Mouse (Mus musculus) urinary bladder, postnatal 4 days (tissue): ENCODE data around the gene Gm45623.

Source experiments
- DNase-seq, 2 experiments: peaks; one replicate each; pipeline ENCODE4 v3.0.0; 2021 to 2022; ENCODE audit warnings: low spot score in 2 of 2

Gene Gm45623

DNA sequence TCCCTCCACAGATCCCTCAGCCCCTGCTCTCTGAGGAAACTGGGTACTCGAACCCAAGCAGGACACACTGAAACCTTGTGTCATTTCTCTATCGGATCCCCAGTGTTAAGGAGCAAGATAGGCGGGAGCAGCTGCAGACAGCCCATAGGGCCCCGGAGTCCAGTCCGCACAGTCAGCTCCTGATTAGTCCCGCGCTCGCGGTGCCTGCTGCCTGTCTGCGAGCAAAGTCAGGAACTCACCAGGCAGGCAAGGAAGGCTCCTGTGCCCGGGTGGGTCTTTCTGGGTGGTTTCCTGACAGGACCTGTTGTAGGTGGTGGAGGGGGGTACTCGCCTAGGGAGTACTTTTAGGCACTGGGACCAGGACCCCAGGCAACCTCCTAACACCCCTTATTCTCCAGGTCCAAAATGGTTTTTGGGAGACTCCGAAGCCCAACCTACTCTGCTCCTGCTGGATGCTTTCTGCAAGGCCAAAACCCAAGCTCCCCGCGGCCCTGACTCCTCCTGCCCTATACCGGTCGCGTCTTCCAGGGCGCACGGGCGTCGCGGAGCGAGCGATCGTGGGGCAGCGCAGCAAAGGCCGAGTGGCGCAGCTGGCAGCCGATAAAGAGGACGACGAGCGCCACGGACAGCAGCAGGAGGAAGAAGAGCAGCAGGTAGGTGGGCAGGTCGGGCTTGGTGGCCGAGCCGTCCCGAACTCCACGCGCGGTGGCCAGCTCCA, 994 bp downstream of the Gm45623 start:
- no peak for DNase-seq

- DNase-seq, result no peak
Observed at GRCm38 (mm10) chr13:56751774-56752173, 1.9 kb downstream of the Gm45623 start.

DNA sequence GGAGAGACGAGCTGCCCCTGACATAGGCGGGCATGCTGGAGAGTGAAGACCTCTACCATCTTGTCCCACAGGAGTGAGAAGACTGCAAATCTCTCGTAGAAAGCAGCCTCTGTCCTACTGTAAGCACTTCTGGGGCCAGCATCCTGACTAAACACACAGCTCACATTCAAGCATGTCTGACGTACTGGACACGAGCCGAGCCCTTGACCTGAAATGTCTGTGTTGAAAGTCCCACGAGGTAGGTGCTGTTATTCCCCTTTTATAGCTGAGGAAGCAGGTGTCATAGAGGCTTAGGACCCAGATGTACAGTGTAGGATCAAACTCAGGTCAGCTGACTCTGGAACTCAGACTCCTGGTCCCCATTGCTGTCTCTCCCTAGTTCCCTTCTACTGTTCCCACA, 4.2 kb downstream of the Gm45623 start:
- no peak for DNase-seq

- no peak for DNase-seq
Observed at GRCm38 (mm10) chr13:56747554-56747953, 6.1 kb downstream of the Gm45623 start.

DNA sequence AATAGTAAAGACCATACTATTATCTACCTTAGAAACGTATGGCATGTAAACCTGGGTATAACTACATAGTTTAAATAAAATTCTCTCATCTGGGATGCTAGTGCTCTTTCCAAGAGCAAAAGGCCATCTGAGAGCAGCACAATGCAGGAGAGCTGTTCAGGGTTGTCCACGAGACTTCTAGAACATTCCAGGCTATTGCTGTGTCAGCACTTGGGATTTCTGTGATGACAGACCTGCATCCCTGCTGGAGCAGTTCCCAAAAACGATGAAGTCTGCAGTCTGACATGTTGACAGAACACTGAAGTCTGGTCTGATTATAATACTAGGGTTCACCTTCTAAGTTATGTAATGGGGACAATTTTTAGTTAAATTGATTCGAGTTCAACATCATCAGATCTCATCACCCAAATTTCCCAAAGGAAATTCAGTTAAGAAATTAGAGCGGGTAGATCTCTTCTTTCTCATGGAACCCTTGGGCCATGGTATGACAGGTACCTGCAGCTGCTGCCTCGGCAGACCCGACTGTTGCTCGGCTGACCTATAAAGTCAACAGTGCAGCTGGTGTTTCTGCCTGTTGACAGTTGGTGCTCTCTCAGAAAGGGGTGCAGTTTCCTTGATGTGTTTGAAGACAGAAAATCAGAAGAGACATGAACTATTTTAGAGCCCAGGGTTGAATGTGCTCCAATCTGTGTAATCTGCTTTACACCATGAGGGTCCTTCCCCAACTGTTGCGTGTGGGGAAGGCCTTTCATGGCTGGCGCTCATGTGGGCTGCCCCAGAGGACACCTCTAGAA, 6.7 kb downstream of the Gm45623 start:
- no peak for DNase-seq

GRCm38 (mm10) chr13:56742325-56742901, 11.2 kb downstream of the Gm45623 start:
- DNase-seq, result no peak

DNA sequence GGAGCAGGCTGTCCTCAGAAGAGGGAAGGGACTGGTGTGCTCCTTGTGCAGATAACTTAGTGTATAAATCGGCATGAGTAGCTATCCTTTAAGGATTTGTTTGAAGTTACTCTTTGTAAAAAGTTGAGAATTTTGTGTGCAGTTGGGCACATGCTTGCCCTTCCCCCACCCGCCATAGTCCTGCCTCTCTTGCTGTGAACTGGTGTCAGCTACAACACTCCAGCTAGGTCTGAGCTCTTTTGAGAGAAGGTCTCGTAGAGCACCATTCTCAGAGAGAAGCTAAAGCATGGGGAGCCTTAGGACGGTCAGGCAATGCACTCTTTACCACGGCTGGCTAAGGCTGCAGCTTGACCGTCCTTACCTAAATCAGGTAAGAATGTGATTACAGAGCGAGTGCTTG, 11.9 kb downstream of the Gm45623 start:
- no peak for DNase-seq

DNA sequence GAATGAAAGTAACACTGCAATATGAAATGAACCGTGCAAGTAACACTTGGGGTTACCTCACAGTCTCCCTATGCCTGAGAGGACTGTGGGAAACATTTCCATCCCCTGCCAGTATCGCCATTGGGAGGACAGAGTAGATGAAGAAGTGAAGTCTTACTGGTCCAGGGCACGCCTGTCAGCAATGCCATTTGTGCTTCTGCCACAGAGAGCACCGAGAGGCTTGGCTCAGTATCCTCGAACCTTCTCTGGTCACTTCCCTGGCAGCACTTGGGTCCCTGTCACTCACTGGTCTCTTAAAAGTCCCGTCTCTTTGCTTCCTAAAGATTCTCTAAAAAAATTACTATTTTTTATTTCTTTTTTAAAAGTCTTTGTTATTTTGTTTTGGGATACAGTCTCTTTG, 13.1 kb downstream of the Gm45623 start:
- no peak for DNase-seq

- no peak for DNase-seq
Observed at GRCm38 (mm10) chr13:56739556-56739955, 14.1 kb downstream of the Gm45623 start.

DNA sequence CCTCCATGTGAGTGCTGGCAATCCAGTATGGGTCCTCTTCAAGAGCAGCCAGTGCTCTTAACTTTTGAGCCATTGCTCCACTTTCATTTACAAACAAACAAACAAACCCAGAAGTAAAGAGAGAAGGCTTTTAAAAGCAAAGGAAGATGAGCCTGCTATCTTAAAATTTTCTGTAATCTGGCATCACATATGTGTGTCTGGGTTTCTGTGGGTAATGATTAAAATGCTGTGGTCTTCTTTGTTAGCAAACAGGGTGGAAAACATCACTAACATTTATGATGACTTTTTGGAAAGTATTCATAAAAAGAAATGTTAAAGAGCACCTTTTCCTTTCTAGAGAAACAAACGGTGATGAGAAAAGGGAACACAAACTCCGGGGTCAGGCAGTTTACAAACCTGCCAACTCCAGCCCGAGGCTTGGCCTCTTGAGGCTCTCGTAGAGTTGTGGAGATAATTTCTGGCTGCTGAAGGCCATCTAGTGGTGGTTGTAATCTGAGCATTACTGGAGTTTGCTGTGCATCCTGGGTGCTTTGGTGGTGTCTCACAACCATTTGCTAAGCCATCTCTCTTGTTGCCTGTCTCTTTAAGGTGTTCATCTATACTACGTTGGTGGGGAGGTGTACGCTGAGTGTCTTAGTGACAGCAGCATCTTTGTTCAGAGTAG, 18.3 kb downstream of the Gm45623 start:
- no peak for DNase-seq

DNA sequence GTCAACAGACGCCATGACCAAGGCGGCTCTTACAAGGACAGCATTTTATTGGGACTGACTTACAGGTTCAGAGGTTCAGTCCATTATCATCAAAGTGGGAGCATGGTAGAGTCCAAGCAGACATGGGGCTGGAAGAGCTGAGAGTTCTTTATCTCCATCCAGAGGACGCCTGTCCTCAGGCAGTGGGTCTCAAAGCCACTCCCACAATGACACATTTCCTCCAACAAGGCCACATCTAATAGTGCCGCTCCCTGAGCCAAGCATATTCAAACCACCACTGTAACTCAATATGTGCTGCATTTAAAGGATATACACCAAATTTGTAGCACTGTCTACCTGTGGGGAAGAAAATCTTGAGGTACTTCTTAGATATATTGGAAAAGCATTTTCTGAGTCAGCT, 19.0 kb downstream of the Gm45623 start:
- DNase-seq, result no peak

DNA sequence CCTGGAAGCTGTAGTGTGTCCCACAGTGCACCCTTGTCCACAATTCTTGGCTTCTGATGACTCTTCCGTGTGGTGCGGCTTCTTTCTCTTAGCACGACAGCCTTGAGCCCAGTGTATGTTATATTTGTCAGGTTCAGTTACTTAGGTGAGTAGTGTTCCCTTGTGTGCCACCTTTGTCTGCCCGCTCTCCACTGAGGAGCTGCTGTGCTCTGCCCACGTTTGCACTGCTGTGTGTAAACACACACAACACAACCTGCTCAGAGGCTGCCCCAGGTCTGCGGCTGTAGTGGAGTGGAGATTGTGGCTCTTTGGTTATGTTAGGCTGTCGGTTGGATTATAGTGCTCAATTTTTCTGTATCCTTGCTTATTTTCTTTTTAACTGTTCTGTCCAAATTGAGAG, 24.6 kb downstream of the Gm45623 start:
- no peak for DNase-seq

GRCm38 (mm10) chr13:56726551-56726950, 27.1 kb downstream of the Gm45623 start:
- DNase-seq, result no peak

GRCm38 (mm10) chr13:56712221-56712620, 41.4 kb downstream of the Gm45623 start:
- no peak for DNase-seq

DNA sequence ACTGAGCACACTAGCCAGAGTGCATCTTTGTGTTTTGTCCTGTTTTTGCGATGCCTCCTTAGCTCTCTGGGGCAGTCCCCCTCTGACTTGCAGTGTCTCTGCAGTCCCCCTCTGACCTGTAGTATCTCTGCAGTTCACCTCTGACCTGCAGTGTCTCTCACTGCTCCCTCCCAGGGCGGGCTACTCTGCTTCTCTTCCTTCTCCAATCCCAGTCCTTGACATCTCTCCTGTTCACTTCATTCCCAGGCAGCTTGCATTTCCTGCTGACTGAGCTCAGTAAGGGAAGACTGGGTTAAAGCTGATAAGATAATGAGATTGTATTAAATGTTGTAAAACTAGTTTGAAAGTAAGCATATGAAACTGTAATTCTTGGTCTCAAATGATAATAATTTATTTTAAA, 43.0 kb downstream of the Gm45623 start:
- no peak for DNase-seq

- no peak for DNase-seq
Observed at GRCm38 (mm10) chr13:56707606-56708005, 46.0 kb downstream of the Gm45623 start.

- DNase-seq, result peak in 1 of 2 experiments; percentile 50
Observed at GRCm38 (mm10) chr13:56707111-56707510, 46.5 kb downstream of the Gm45623 start.

DNA sequence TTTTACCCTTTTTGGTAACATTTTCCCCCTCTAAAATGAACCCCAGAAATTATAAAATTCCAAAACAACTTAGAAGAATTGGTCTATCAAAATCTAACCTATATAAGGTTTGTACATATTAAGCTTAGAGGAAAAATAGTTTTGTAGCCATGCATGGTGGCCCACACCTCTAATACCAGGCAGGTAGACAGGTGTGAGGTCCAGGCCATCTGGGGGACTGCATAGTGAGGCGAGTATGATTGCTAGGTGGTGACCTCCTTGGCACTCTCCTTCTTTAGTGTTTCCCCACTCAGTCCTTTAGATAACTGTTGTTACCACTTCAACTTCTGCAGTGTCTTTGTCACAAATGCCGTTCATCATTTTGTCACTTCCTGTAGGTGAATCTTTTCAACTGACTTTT, 49.0 kb downstream of the Gm45623 start:
- DNase-seq, result no peak

DNA sequence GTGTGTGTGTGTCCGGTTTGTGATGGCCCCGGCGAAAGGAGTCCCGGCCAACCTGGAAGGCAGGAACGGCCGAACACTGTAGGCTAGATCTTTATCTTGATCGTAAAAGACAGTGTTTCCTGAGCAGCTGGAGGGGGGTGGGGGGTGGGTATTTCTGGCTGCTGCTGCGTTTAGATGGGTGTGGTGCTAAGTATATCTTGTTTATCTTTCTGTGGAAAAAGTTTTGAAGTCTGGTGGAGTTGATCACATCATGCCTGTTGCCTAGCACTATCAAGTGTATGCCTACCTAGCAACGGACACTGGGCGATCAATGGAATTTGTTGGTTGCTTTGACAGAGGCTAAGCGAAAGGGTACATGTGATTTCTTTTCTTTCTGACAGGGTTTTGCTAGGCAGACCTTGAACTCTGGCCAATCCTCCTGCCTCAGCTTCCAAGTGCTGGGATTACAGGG, 49.7 kb downstream of the Gm45623 start:
- DNase-seq, result no peak

GRCm38 (mm10) chr13:56703222-56703870, 50.3 kb downstream of the Gm45623 start:
- DNase-seq, result peak; percentile 63 to 76

- peak; percentile 89 for DNase-seq
Observed at GRCm38 (mm10) chr13:56702469-56703221, 51.0 kb downstream of the Gm45623 start, which contains the start of gene Smad5. TSS of gene Smad5 (plus strand) at chr13:56703010.
